Mouse (Mus musculus): ENCODE data around the gene Nfic. TPM values are rescaled to one million over a fixed set of nuclear protein-coding genes. Genes with fewer than 3 reads are reported as not detected.

Gene Nfic
- total and polyA plus RNA-seq, 3 experiments = 2.0 to 9.7 TPM; not detected in 1

GRCm38 (mm10) chr10:81410350-81410749 lies 45.1 kb downstream of the Nfic start:
- H3K27me3 ChIP-seq (ENCODE audit: control insufficient read depth in 1 of 2, insufficient read depth in 2 of 2, low read length in 2 of 2) = no peaks in the 10 kb centered on the region
- H3K4me3 ChIP-seq (ENCODE audit: control insufficient read depth in 1 of 2, insufficient read depth in 1 of 2, low read depth in 2 of 2, low read length in 2 of 2) = no peak overlapping the region
- TF ChIP-seq USF1 (IDR thresholded peaks at IDR 0.05; ENCODE audit: low read depth, low read length) (no peak), POLR2AphosphoS5 (IDR thresholded peaks at IDR 0.05; ENCODE audit: borderline replicate concordance, low read depth, low read length) (no peak)
- no peak overlapping the region for H3K27ac ChIP-seq (ENCODE audit: control insufficient read depth, low read depth, low read length)
- DNase-seq (ENCODE audit: low read depth, low spot score) = no peak
- no peaks in the 10 kb centered on the region for H3K9me3 ChIP-seq (replicated peaks; ENCODE audit: insufficient read depth, low read length)
- no peak overlapping the region for H3K9ac ChIP-seq (ENCODE audit: control insufficient read depth, low read depth, low read length, poor library complexity, severe bottlenecking)
- no peaks in the 10 kb centered on the region for H3K79me2 ChIP-seq (ENCODE audit: control insufficient read depth, insufficient read depth, low read length, poor library complexity)
- peaks cover 0 to 12% of the 10 kb centered on the region in 2 experiments; a peak in 2 of 4 replicates for H3K36me3 ChIP-seq (ENCODE audit: control insufficient read depth in 1 of 2, insufficient read depth in 2 of 2, low read length in 2 of 2)
- H3K4me1 ChIP-seq (ENCODE audit: control insufficient read depth in 1 of 2, insufficient read depth in 2 of 2, low read length in 2 of 2) = peaks cover 3 to 24% of the 10 kb centered on the region in 2 experiments; a peak in 3 of 4 replicates

- Histone ChIP-seq H3K36me3 (ENCODE audit: control insufficient read depth in 1 of 2, insufficient read depth in 2 of 2, low read length in 2 of 2) (peaks cover 0 to 16% of the 10 kb centered on the region in 2 experiments; a peak in 2 of 4 replicates), H3K9me3 (replicated peaks; ENCODE audit: insufficient read depth, low read length) (no peaks in the 10 kb centered on the region), H3K27me3 (ENCODE audit: control insufficient read depth in 1 of 2, insufficient read depth in 2 of 2, low read length in 2 of 2) (no peaks in the 10 kb centered on the region), H3K9ac (ENCODE audit: control insufficient read depth, low read depth, low read length, poor library complexity, severe bottlenecking) (no peak overlapping the region), H3K27ac (ENCODE audit: control insufficient read depth, low read depth, low read length) (no peak overlapping the region), H3K4me1 (ENCODE audit: control insufficient read depth in 1 of 2, insufficient read depth in 2 of 2, low read length in 2 of 2) (peaks cover 3 to 29% of the 10 kb centered on the region in 2 experiments; a peak in 3 of 4 replicates), H3K79me2 (ENCODE audit: control insufficient read depth, insufficient read depth, low read length, poor library complexity) (no peaks in the 10 kb centered on the region), H3K4me3 (ENCODE audit: control insufficient read depth in 1 of 2, insufficient read depth in 1 of 2, low read depth in 2 of 2, low read length in 2 of 2) (no peak overlapping the region)
- no peak for DNase-seq (ENCODE audit: low read depth, low spot score)
- TF ChIP-seq SMC3 (IDR thresholded peaks at IDR 0.05; ENCODE audit: low read depth, low read length) (no peak), ELF1 (IDR thresholded peaks at IDR 0.05; ENCODE audit: low read depth, low read length) (no peak), ZC3H11A (IDR thresholded peaks at IDR 0.05; ENCODE audit: low read depth, low read length) (no peak), RCOR1 (IDR thresholded peaks at IDR 0.05; ENCODE audit: low read depth, low read length) (no peak), GATA1 (IDR thresholded peaks at IDR 0.05; ENCODE audit: low read depth, low read length) (no peak)
Observed at GRCm38 (mm10) chr10:81409330-81409729, 46.1 kb downstream of the Nfic start.

DNA sequence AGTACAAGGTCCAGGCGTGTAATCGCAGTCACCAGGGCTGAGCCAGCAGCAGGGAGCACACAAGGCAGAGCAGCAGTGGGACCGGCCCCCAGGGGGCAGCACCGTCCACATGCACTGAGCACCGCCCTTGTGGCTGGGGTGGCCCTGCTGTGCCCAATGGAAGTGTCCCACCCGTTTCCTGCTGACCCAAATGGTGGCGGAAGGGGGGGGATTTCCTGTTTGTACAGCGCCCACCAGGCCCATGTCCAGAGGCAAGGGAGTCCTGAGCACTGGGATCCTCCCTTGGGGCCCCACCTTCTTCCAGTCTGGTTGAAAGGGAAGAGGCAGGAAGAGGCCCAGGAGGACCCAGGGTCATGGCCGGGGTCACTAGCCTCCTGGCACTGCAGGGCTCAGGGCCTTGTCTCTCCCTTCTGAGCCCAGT lies 46.6 kb downstream of the Nfic start:
- H3K79me2 ChIP-seq (ENCODE audit: control insufficient read depth, insufficient read depth, low read length, poor library complexity) = no peaks in the 10 kb centered on the region
- TF ChIP-seq RAD21 (IDR thresholded peaks at IDR 0.05; ENCODE audit: low read depth, low read length) (peak; percentile 23), CTCF (IDR thresholded peaks at IDR 0.05 in 2 of 3, conservative IDR thresholded peaks at IDR 0.05 in 1 of 3; ENCODE audit: control insufficient read depth in 1 of 3, insufficient read depth in 1 of 3, low read depth in 2 of 3, low read length in 3 of 3, poor library complexity in 1 of 3, severe bottlenecking in 1 of 3) (peak; percentile 76 to 91 (median 76)), USF2 (IDR thresholded peaks at IDR 0.05; ENCODE audit: borderline replicate concordance in 1 of 2, insufficient read depth in 1 of 2, low read depth in 1 of 2, low read length in 2 of 2) (no peak), SMC3 (IDR thresholded peaks at IDR 0.05; ENCODE audit: low read depth, low read length) (peak; percentile 68), POLR2AphosphoS2 (IDR thresholded peaks at IDR 0.05; ENCODE audit: low read length) (no peak), MEF2A (IDR thresholded peaks at IDR 0.05; ENCODE audit: extremely low read depth, insufficient replicate concordance, low read depth, low read length, poor library complexity, severe bottlenecking) (no peak), MAZ (IDR thresholded peaks at IDR 0.05; ENCODE audit: low read depth, low read length) (no peak), HCFC1 (IDR thresholded peaks at IDR 0.05; ENCODE audit: low read depth, low read length) (no peak), UBTF (IDR thresholded peaks at IDR 0.05; ENCODE audit: borderline replicate concordance, insufficient read depth, low read depth, low read length) (no peak)
- H3K4me3 ChIP-seq (ENCODE audit: control insufficient read depth in 1 of 2, insufficient read depth in 1 of 2, low read depth in 2 of 2, low read length in 2 of 2) = no peak overlapping the region
- H3K4me1 ChIP-seq (ENCODE audit: control insufficient read depth in 1 of 2, insufficient read depth in 2 of 2, low read length in 2 of 2) = peaks cover 3 to 29% of the 10 kb centered on the region in 2 experiments; a peak in 3 of 4 replicates
- H3K27ac ChIP-seq (ENCODE audit: control insufficient read depth, low read depth, low read length) = no peak overlapping the region
- no peaks in the 10 kb centered on the region for H3K27me3 ChIP-seq (ENCODE audit: control insufficient read depth in 1 of 2, insufficient read depth in 2 of 2, low read length in 2 of 2)
- H3K9ac ChIP-seq (ENCODE audit: control insufficient read depth, low read depth, low read length, poor library complexity, severe bottlenecking) = no peak overlapping the region
- peaks cover 0 to 16% of the 10 kb centered on the region in 2 experiments; a peak in 2 of 4 replicates for H3K36me3 ChIP-seq (ENCODE audit: control insufficient read depth in 1 of 2, insufficient read depth in 2 of 2, low read length in 2 of 2)
- peak; percentile 74 for DNase-seq (ENCODE audit: low read depth, low spot score)
- no peaks in the 10 kb centered on the region for H3K9me3 ChIP-seq (replicated peaks; ENCODE audit: insufficient read depth, low read length)

All from MEL (cell line).